Mouse (Mus musculus): Measurements from ENCODE around the gene Lsamp. TPM values are rescaled to one million over a fixed set of nuclear protein-coding genes. Genes with fewer than 3 reads are reported as not detected.

Gene Lsamp
- polyA plus RNA-seq, 1 experiment, result not detected

DNA sequence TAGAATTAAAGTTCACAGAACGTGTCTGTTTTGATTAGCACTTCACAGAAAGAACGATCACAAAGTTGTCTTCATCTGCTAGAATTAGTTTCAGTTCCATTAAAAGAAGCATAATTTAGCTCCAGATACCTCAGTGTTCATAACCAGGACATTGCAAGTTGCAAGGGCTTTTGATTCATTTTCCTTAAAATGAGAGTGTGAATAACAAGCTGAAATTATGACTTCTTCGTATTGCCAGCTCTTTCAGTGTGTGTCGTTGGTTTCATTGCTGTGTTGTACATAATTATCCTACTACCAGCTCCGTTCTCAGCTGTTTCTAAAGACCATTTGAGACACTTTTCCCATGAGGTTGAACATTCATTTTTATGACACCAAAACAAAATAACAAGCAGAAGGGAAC lies 672.2 kb downstream of the Lsamp start:
- no peaks in the 10 kb centered on the region for H3K36me3 ChIP-seq (ENCODE audit: control insufficient read depth, insufficient read depth, low read length, poor library complexity, severe bottlenecking)
- TF ChIP-seq CTCF (IDR thresholded peaks at IDR 0.05; ENCODE audit: low read depth, low read length) (no peak), POLR2A (IDR thresholded peaks at IDR 0.05; ENCODE audit: insufficient read depth, low read length) (no peak), EP300 (IDR thresholded peaks at IDR 0.05; ENCODE audit: insufficient read depth, low read depth, low read length) (no peak)
- no peak overlapping the region for H3K9ac ChIP-seq (ENCODE audit: low read depth, poor library complexity, severe bottlenecking)
- no peak overlapping the region for H3K27ac ChIP-seq (ENCODE audit: insufficient read depth, low read length)
- H3K4me3 ChIP-seq (ENCODE audit: low read depth, low read length), result no peak overlapping the region
- no peaks in the 10 kb centered on the region for H3K4me1 ChIP-seq (ENCODE audit: control insufficient read depth, insufficient read depth, low read length)
- H3K27me3 ChIP-seq (ENCODE audit: control insufficient read depth, insufficient read depth, low read length, poor library complexity, severe bottlenecking), result no peaks in the 10 kb centered on the region
- no peaks in the 10 kb centered on the region for H3K9me3 ChIP-seq (replicated peaks; ENCODE audit: control insufficient read depth, insufficient read depth, low read length, poor library complexity, severe bottlenecking)

DNA sequence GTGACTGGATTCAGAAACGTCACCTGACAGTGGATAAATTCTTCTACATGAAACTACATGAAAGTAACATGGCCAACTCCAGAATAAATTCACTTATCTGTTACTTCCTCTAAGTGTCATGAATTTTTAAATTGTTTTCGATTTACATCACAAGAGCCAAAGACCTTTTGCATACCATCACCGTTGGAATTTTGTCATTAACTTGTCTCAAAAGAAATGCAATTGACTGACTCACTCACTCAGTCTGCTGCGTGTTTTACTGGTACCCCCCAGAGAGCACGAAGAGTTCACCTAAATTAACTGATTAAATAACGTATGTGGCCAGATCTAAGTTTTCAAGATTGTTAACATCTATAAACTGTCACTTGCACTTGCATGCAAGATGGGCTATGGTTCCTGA lies 672.7 kb downstream of the Lsamp start:
- Histone ChIP-seq H3K27me3 (ENCODE audit: control insufficient read depth, insufficient read depth, low read length, poor library complexity, severe bottlenecking) (no peaks in the 10 kb centered on the region), H3K9me3 (replicated peaks; ENCODE audit: control insufficient read depth, insufficient read depth, low read length, poor library complexity, severe bottlenecking) (no peaks in the 10 kb centered on the region), H3K27ac (ENCODE audit: insufficient read depth, low read length) (no peak overlapping the region), H3K4me1 (ENCODE audit: control insufficient read depth, insufficient read depth, low read length) (no peaks in the 10 kb centered on the region), H3K4me3 (ENCODE audit: low read depth, low read length) (no peak overlapping the region), H3K9ac (ENCODE audit: low read depth, poor library complexity, severe bottlenecking) (no peak overlapping the region), H3K36me3 (ENCODE audit: control insufficient read depth, insufficient read depth, low read length, poor library complexity, severe bottlenecking) (no peaks in the 10 kb centered on the region)
- TF ChIP-seq CTCF (IDR thresholded peaks at IDR 0.05; ENCODE audit: low read depth, low read length), result no peak
- TF ChIP-seq EP300 (IDR thresholded peaks at IDR 0.05; ENCODE audit: insufficient read depth, low read depth, low read length), result no peak
- TF ChIP-seq POLR2A (IDR thresholded peaks at IDR 0.05; ENCODE audit: insufficient read depth, low read length), result no peak

DNA sequence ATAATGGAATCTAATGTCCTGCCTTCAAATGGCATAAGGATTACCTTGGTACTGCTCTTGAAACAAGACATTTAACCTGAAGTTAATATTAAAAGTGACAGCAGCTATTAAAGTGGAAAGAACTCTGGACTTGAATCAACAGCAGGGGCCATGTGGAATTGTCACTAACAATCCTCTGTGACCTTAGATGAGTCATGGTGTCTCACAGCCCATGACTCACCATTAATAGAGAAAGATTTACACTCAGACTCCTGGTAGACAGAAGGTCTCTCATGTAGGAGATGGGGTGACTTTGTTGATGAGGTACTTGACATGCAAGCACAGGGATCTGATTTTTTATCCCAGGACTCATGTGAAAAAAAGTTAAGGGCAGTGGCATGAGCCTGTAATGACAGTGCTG lies 701.4 kb downstream of the Lsamp start:
- TF ChIP-seq CTCF (IDR thresholded peaks at IDR 0.05; ENCODE audit: low read depth, low read length), result no peak
- no peak for TF ChIP-seq POLR2A (IDR thresholded peaks at IDR 0.05; ENCODE audit: insufficient read depth, low read length)
- no peak for TF ChIP-seq EP300 (IDR thresholded peaks at IDR 0.05; ENCODE audit: insufficient read depth, low read depth, low read length)
- H3K36me3 ChIP-seq (ENCODE audit: control insufficient read depth, insufficient read depth, low read length, poor library complexity, severe bottlenecking), result no peaks in the 10 kb centered on the region
- no peak overlapping the region for H3K4me3 ChIP-seq (ENCODE audit: low read depth, low read length)
- H3K4me1 ChIP-seq (ENCODE audit: control insufficient read depth, insufficient read depth, low read length), result no peaks in the 10 kb centered on the region
- H3K9me3 ChIP-seq (replicated peaks; ENCODE audit: control insufficient read depth, insufficient read depth, low read length, poor library complexity, severe bottlenecking), result no peaks in the 10 kb centered on the region
- no peak overlapping the region for H3K9ac ChIP-seq (ENCODE audit: low read depth, poor library complexity, severe bottlenecking)
- H3K27ac ChIP-seq (ENCODE audit: insufficient read depth, low read length), result no peak overlapping the region
- no peaks in the 10 kb centered on the region for H3K27me3 ChIP-seq (ENCODE audit: control insufficient read depth, insufficient read depth, low read length, poor library complexity, severe bottlenecking)

DNA sequence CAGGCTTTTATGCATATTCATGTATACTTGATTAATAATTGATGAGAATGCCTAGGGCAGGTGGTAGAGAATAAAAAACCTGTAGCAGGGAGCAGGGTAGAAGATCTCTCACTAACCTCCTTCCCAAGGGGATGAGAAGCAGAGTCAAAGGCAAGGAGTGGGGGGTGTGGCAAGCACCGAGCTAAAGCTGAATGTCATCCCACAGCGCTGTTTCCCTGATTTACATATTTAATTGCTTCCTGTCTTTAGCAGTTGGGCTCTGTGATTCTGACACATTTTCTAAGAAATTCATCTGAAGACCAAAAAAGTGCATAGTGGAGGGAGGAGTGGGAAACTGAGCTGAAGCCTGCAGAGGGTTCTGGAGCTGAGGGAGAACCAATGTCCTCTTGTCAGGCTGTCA lies 708.1 kb downstream of the Lsamp start:
- TF ChIP-seq POLR2A (IDR thresholded peaks at IDR 0.05; ENCODE audit: insufficient read depth, low read length) (no peak), EP300 (IDR thresholded peaks at IDR 0.05; ENCODE audit: insufficient read depth, low read depth, low read length) (no peak), CTCF (IDR thresholded peaks at IDR 0.05; ENCODE audit: low read depth, low read length) (no peak)
- H3K4me1 ChIP-seq (ENCODE audit: control insufficient read depth, insufficient read depth, low read length), result no peaks in the 10 kb centered on the region

DNA sequence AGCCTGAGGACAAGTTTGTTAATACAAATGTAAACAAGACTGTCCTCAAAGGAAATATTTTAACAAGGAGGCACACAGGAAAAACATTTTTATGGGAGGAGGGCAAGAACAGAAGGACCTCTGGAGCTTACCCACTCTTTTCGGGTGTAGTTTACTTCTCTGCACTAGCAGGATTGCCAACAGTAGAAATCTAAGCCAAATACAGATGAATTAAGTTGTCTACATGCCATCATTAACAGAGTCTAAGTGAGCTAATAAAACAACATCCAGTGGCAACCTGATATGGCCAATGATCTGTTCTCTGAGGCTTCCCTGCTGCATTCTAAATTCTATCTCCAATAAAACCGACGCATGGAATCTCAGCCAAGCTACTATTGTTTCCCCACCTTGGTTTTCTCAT lies 713.1 kb downstream of the Lsamp start:
- Histone ChIP-seq H3K9me3 (replicated peaks; ENCODE audit: control insufficient read depth, insufficient read depth, low read length, poor library complexity, severe bottlenecking) (no peaks in the 10 kb centered on the region), H3K36me3 (ENCODE audit: control insufficient read depth, insufficient read depth, low read length, poor library complexity, severe bottlenecking) (no peaks in the 10 kb centered on the region), H3K9ac (ENCODE audit: low read depth, poor library complexity, severe bottlenecking) (no peak overlapping the region), H3K4me3 (ENCODE audit: low read depth, low read length) (no peak overlapping the region), H3K27ac (ENCODE audit: insufficient read depth, low read length) (no peak overlapping the region), H3K27me3 (ENCODE audit: control insufficient read depth, insufficient read depth, low read length, poor library complexity, severe bottlenecking) (no peaks in the 10 kb centered on the region), H3K4me1 (ENCODE audit: control insufficient read depth, insufficient read depth, low read length) (no peaks in the 10 kb centered on the region)
- TF ChIP-seq EP300 (IDR thresholded peaks at IDR 0.05; ENCODE audit: insufficient read depth, low read depth, low read length) (no peak), POLR2A (IDR thresholded peaks at IDR 0.05; ENCODE audit: insufficient read depth, low read length) (no peak)

More for the DNA sequence above, 708.1 kb downstream of the Lsamp start:
- Histone ChIP-seq H3K36me3 (ENCODE audit: control insufficient read depth, insufficient read depth, low read length, poor library complexity, severe bottlenecking) (no peaks in the 10 kb centered on the region), H3K27me3 (ENCODE audit: control insufficient read depth, insufficient read depth, low read length, poor library complexity, severe bottlenecking) (no peaks in the 10 kb centered on the region), H3K4me3 (ENCODE audit: low read depth, low read length) (no peak overlapping the region), H3K9ac (ENCODE audit: low read depth, poor library complexity, severe bottlenecking) (no peak overlapping the region), H3K9me3 (replicated peaks; ENCODE audit: control insufficient read depth, insufficient read depth, low read length, poor library complexity, severe bottlenecking) (no peaks in the 10 kb centered on the region), H3K27ac (ENCODE audit: insufficient read depth, low read length) (no peak overlapping the region)

DNA sequence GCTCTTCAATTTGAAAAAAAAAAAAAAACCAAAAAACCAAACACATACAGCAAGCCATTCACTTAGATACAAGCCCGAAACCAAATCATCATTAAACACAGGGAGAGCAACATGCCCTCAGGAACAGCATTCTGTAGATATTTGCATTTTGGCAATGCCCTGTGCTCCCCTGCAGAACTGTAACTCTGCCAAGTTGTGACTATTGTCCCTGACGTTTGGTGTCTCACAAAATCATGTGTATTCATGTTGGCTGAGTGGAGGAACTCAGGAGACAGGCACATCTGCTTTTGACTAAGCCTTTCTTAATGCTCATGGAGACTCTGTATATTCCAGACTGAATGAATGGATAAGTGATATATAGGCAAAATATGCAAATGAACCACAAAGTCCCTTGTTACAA lies 724.4 kb downstream of the Lsamp start:
- Histone ChIP-seq H3K9ac (ENCODE audit: low read depth, poor library complexity, severe bottlenecking) (no peak overlapping the region), H3K4me3 (ENCODE audit: low read depth, low read length) (no peak overlapping the region), H3K36me3 (ENCODE audit: control insufficient read depth, insufficient read depth, low read length, poor library complexity, severe bottlenecking) (no peaks in the 10 kb centered on the region), H3K4me1 (ENCODE audit: control insufficient read depth, insufficient read depth, low read length) (no peaks in the 10 kb centered on the region), H3K27ac (ENCODE audit: insufficient read depth, low read length) (no peak overlapping the region), H3K9me3 (replicated peaks; ENCODE audit: control insufficient read depth, insufficient read depth, low read length, poor library complexity, severe bottlenecking) (no peaks in the 10 kb centered on the region), H3K27me3 (ENCODE audit: control insufficient read depth, insufficient read depth, low read length, poor library complexity, severe bottlenecking) (no peaks in the 10 kb centered on the region; the same call in 1 of the 2 replicates)
- TF ChIP-seq EP300 (IDR thresholded peaks at IDR 0.05; ENCODE audit: insufficient read depth, low read depth, low read length) (no peak), CTCF (IDR thresholded peaks at IDR 0.05; ENCODE audit: low read depth, low read length) (no peak), POLR2A (IDR thresholded peaks at IDR 0.05; ENCODE audit: insufficient read depth, low read length) (no peak)
